Mouse (Mus musculus) intestine, embryonic 14.5 days (tissue): ENCODE measurements around the gene Cfap69. TPM values are rescaled to one million over a fixed set of nuclear protein-coding genes. Genes with fewer than 3 reads are reported as not detected.
"Not testable (repeated sequence)": the region's sequence is repeated elsewhere in the genome, so short reads cannot be mapped to it uniquely, and the experiment has no call there.

ENCODE experiments used
- ATAC-seq: fragments of 200-750 bp; cut with Nextera tagmentation; replicated peaks from 2 replicates; pipeline ENCODE4 v1.8.0; 2017; ENCODE audit warnings: low read depth, moderate number of reproducible peaks, moderate TSS enrichment, moderate library complexity; ENCODE audit not compliant: low FRiP score, low TSS enrichment
- DNase-seq: peaks from one replicate; pipeline ENCODE4 v3.0.0-alpha.2; 2018; ENCODE audit warnings: low spot score
- H3K27ac ChIP-seq: fragments of 300-500 bp; sonication (generic); 2 replicates; pipeline ENCODE4 v1.5.1; 2014; ENCODE audit warnings: low read depth, mild to moderate bottlenecking, control low read depth
- H3K27me3 ChIP-seq: fragments of 300-500 bp; sonication (generic); replicated peaks from 2 replicates; pipeline ENCODE4 v1.6.1; 2014; ENCODE audit warnings: low read length, control low read depth; ENCODE audit not compliant: control insufficient read depth, insufficient read depth
- H3K36me3 ChIP-seq: fragments of 300-500 bp; sonication (generic); 2 replicates; pipeline ENCODE4 v1.6.1; 2014; ENCODE audit warnings: low read length, control low read depth; ENCODE audit not compliant: control insufficient read depth, insufficient read depth
- H3K4me1 ChIP-seq: fragments of 300-500 bp; sonication (generic); replicated peaks from 2 replicates; pipeline ENCODE4 v1.6.1; 2014; ENCODE audit warnings: low read length, control low read depth, mixed read lengths; ENCODE audit not compliant: control insufficient read depth, insufficient read depth
- H3K4me2 ChIP-seq: fragments of 300-500 bp; sonication (generic); 2 replicates; pipeline ENCODE4 v1.6.1; 2014; ENCODE audit warnings: low read length
- H3K4me3 ChIP-seq: fragments of 300-500 bp; sonication (generic); 2 replicates; pipeline ENCODE4 v1.5.1; 2014; ENCODE audit warnings: low read depth, low read length, control low read depth, mixed read lengths
- H3K9ac ChIP-seq: fragments of 300-500 bp; sonication (generic); 2 replicates; pipeline ENCODE4 v1.6.1; 2014; ENCODE audit warnings: mild to moderate bottlenecking, low read length
- H3K9me3 ChIP-seq: fragments of 300-500 bp; sonication (generic); 2 replicates; pipeline ENCODE4 v1.6.1; 2016; ENCODE audit warnings: low read length, control low read depth; ENCODE audit not compliant: control insufficient read depth
- WGBS: fragments of 180-500 bp; shearing (Covaris S2); extraction: QIAGEN DNeasy Blood & Tissue Kit; methylation state at CpG from one replicate; pipeline ENCODE4 v1.1.7; 2014; 5-methylcytosine and 5-hydroxymethylcytosine counted together
- polyA plus RNA-seq: library from polyadenylated mRNA; unstranded; fragments of >200 nt; fragmentation: Nextera tagmentation; extraction: Ambion mirVana; gene quantifications from 2 replicates; pipeline ENCODE4 v1.2.1, GENCODE M21; 2014

Gene Cfap69
- polyA plus RNA-seq, 1 experiment from 2014 or later: 3.9 TPM

- peak overlapping the region; percentile 79 for H3K4me2 ChIP-seq
- no peaks in the 10 kb centered on the region for H3K9me3 ChIP-seq
- H3K4me3 ChIP-seq: peak overlapping the region; percentile 67
- peak overlapping the region; percentile 51 for H3K27ac ChIP-seq
- DNase-seq (peak; percentile 79), ATAC-seq (peak; percentile 73)
- no peaks in the 10 kb centered on the region for H3K36me3 ChIP-seq
- no peaks in the 10 kb centered on the region for H3K27me3 ChIP-seq
- peak overlapping the region; percentile 76 for H3K9ac ChIP-seq
- H3K4me1 ChIP-seq: peaks cover 8% of the 10 kb centered on the region; the same call in 1 of the 2 replicates
- under 1% methylated on average over 27 of the region's 29 CpGs for WGBS
Measured at GRCm38 (mm10) chr5:5693541-5693955, 29.5 kb upstream of the Cfap69 start.

GRCm38 (mm10) chr5:5692167-5692738, 28.2 kb upstream of the Cfap69 start:
- H3K9ac ChIP-seq: no peak overlapping the region
- H3K4me3 ChIP-seq: no peak overlapping the region
- H3K4me2 ChIP-seq: peak overlapping the region; percentile 79; the same call in 1 of the 2 replicates
- H3K27ac ChIP-seq: no peak overlapping the region
- DNase-seq (no peak), ATAC-seq (no peak)
- no peaks in the 10 kb centered on the region for H3K27me3 ChIP-seq
- 22% methylated on average over 4 of the region's 4 CpGs for WGBS
- no peaks in the 10 kb centered on the region for H3K9me3 ChIP-seq
- peaks cover 12% of the 10 kb centered on the region; the same call in 1 of the 2 replicates for H3K4me1 ChIP-seq
- H3K36me3 ChIP-seq: no peaks in the 10 kb centered on the region

DNA sequence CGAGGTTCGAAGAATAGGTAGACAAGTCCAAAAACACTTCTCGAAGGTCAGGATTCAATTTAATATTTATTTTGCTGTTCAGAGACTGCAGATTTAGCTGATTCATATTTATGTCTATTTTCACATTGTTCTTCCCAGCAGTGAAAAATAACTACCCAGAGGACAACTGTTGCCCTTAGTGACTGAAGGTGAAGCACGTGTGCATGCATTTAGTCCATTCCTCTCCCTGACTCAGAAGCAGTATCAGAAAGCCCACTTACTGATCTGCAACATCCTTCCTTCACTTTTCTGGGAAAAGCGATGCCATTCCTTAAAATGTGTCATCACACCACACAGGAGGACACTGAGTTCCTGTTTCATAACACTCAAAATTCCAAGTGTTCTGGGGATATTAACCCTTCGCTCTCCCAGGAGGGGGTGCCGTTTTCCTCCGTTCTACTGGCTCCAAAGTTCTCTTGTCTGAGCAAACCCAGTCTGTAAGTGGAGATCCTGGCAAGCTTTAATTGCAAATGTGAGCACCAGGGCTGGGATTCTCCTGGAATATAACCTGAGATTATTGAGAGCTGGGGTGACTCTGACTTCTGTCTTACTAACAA, 25.0 kb upstream of the Cfap69 start:
- DNase-seq: no peak
- Histone ChIP-seq H3K27me3 (no peaks in the 10 kb centered on the region), H3K9me3 (no peaks in the 10 kb centered on the region), H3K4me3 (no peak overlapping the region), H3K27ac (no peak overlapping the region), H3K9ac (no peak overlapping the region), H3K4me1 (peaks cover 19% of the 10 kb centered on the region; the same call in 1 of the 2 replicates), H3K36me3 (no peaks in the 10 kb centered on the region), H3K4me2 (no peak overlapping the region)
- ATAC-seq: no peak
- WGBS: 54% methylated on average over 8 of the region's 8 CpGs

DNA sequence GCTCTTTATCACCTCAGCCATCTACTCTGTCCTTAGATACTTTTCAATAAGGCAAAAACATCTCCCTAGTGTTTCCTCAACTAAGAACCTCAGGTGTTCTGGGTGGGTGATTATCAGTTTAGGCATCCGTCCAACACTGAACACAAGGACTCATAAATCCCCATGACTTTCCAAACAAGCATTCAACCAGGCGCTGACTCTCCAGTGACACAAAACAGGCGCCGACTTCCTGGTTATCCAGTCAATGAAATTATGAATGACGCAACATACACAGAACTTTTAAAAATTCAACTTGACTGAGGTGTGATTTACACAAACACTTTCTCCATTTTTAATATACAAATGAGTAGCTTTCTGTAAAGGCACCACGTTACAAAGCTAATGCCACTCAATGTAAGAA, 24.2 kb upstream of the Cfap69 start:
- ATAC-seq (no peak), DNase-seq (no peak)
- H3K36me3 ChIP-seq: no peaks in the 10 kb centered on the region
- H3K27ac ChIP-seq: no peak overlapping the region
- 28% methylated on average over 6 of the region's 6 CpGs for WGBS
- no peaks in the 10 kb centered on the region for H3K27me3 ChIP-seq
- H3K9ac ChIP-seq: no peak overlapping the region
- peaks cover 19% of the 10 kb centered on the region; the same call in 1 of the 2 replicates for H3K4me1 ChIP-seq
- H3K9me3 ChIP-seq: no peaks in the 10 kb centered on the region
- no peak overlapping the region for H3K4me2 ChIP-seq
- no peak overlapping the region for H3K4me3 ChIP-seq

DNA sequence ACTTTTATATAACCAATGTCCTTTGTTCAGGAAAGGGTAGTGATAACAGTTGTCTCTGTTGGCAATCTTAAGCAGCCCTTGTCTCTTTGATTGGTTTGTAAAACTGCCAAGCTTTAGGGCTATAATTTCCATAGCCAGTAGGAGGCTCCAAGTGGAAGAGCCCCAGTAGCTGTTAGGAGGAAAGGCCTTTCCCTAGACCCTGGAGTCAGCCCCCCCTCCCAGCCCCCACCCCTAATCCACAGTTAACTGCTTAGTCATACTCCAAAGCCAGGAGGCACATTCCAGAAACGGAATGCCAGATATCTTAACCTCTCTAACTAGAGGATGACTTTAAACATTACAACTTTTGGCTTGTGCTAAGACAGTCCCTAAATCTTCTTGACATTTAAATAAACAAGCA, 22.9 kb upstream of the Cfap69 start:
- Histone ChIP-seq H3K27me3 (no peaks in the 10 kb centered on the region), H3K36me3 (peaks cover 3% of the 10 kb centered on the region; the same call in 1 of the 2 replicates), H3K4me2 (no peak overlapping the region), H3K4me3 (no peak overlapping the region), H3K9me3 (no peaks in the 10 kb centered on the region), H3K27ac (no peak overlapping the region), H3K9ac (no peak overlapping the region), H3K4me1 (peaks cover 11% of the 10 kb centered on the region; the same call in 1 of the 2 replicates)
- DNase-seq: no peak
- 0 out of 2 replicates have a peak, but pooled peaks have one; percentile 45 for ATAC-seq
- WGBS: 3% methylated on average over 1 of the region's 1 CpGs

- H3K36me3 ChIP-seq, H3K9ac ChIP-seq, ATAC-seq, H3K27ac ChIP-seq, H3K4me2 ChIP-seq, H3K27me3 ChIP-seq, DNase-seq, H3K9me3 ChIP-seq, H3K4me3 ChIP-seq: not testable (repeated sequence)
- peaks cover 11% of the 10 kb centered on the region; the same call in 1 of the 2 replicates for H3K4me1 ChIP-seq
- WGBS: 83% methylated on average over 2 of the region's 2 CpGs
Measured at GRCm38 (mm10) chr5:5684946-5685345, 20.9 kb upstream of the Cfap69 start.

- Histone ChIP-seq H3K36me3 (peaks cover 3% of the 10 kb centered on the region; the same call in 1 of the 2 replicates), H3K9me3 (no peaks in the 10 kb centered on the region), H3K27ac (no peak overlapping the region), H3K4me2 (no peak overlapping the region), H3K9ac (no peak overlapping the region), H3K4me3 (no peak overlapping the region), H3K4me1 (0 out of 2 replicates have a peak, but pooled peaks cover 11% of the 10 kb centered on the region), H3K27me3 (no peaks in the 10 kb centered on the region)
- 82% methylated on average over 4 of the region's 4 CpGs for WGBS
- no peak for ATAC-seq
- DNase-seq: no peak
Measured at GRCm38 (mm10) chr5:5683292-5683691, 19.3 kb upstream of the Cfap69 start.

DNA sequence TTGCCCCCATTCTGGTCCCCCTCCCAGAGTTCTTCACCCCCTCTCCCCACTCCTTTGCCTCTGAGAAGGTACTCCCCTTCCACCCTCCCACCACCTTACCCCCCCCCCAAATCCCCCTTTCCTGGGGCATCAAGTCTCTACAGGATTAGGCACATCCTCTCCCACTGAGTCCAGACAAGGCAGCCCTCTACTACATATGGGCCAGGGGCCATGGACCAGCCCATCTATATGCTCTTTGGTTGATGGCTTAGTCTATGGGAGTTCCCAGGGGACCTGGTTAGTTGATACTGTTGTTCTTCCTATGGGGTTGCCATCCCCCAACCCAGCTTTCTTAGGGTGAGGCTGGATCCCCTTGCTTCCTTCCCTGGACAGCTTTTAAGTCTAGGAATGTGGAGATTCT, 15.4 kb upstream of the Cfap69 start:
- H3K4me2 ChIP-seq: no peak overlapping the region
- H3K4me1 ChIP-seq: no peaks in the 10 kb centered on the region
- DNase-seq (no peak), ATAC-seq (no peak)
- H3K4me3 ChIP-seq: no peak overlapping the region
- no peaks in the 10 kb centered on the region for H3K9me3 ChIP-seq
- H3K27ac ChIP-seq: no peak overlapping the region
- H3K36me3 ChIP-seq: peaks cover 8% of the 10 kb centered on the region
- H3K9ac ChIP-seq: no peak overlapping the region
- H3K27me3 ChIP-seq: no peaks in the 10 kb centered on the region

GRCm38 (mm10) chr5:5676082-5676481, 12.0 kb upstream of the Cfap69 start:
- WGBS: 75% methylated on average over 3 of the region's 3 CpGs
- ATAC-seq: no peak
- Histone ChIP-seq H3K4me1 (no peaks in the 10 kb centered on the region), H3K27ac (no peak overlapping the region), H3K36me3 (peaks cover 15% of the 10 kb centered on the region), H3K9me3 (no peaks in the 10 kb centered on the region), H3K27me3 (no peaks in the 10 kb centered on the region), H3K4me3 (no peak overlapping the region), H3K4me2 (no peak overlapping the region), H3K9ac (no peak overlapping the region)
- no peak for DNase-seq
